Mouse (Mus musculus): ENCODE data around the gene Hrc.

- TF ChIP-seq CTCF (IDR thresholded peaks at IDR 0.05; ENCODE audit: low read depth, low read length) = no peak
- no peak for TF ChIP-seq POLR2AphosphoS5 (IDR thresholded peaks at IDR 0.05; ENCODE audit: insufficient replicate concordance, low read depth, low read length)
These were observed 41.0 kb downstream of the Hrc start for GRCm38 (mm10) chr7:45376057-45376456.
